Mouse (Mus musculus) fat pad, adult 2 months (tissue): ENCODE measurements around the gene Gpr83.

Experiments
- DNase-seq: peaks from one replicate; pipeline ENCODE4 v3.0.0-alpha.2; 2011; ENCODE audit warnings: low read depth, low spot score; ENCODE audit errors: extremely low read depth

The Gpr83 gene

DNA sequence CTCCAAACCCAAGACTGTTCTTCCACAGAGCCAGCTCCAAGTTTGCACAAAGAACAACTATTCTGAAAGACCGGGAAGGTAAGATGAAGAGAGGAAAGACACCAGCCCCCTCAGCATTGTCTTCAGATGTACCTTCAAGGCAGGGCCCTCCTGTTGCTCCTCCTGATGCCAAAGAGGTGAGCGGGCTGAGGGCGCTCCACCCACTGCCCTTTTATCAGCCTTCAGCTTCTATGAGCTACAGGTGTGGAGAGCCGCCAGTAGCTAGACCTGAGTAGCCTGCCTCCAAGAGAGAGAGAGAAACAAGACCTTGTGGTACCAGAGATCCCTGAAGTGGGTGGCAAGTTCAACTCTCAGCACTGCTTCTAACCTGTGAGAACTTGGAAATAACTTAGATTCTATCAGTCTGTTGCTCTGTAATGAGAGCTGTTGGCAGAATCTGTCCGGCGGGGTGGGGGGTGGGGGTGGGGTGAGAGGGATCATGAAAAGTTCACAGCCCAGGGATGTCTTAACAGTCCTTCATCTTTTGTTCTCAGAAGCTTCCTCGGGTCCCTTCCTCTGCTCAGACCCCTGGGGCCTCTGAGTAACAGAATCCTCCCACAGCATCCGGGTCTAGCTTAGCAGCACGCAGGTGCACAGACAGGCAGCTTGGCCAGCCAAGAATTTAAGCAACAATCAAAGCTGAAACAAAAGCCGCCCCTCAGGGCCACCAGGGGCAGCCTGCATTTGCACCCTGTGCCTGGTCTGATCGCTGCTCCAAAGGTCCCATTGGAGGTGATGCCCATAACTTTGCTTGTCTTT is 43.8 kb downstream of the Gpr83 start, which contains the start of gene Izumo1r:
Gene Izumo1r (minus strand): TSS at position 369 of the 798 bp plus-strand sequence.
- no peak for DNase-seq

GRCm38 (mm10) chr9:14904741-14905475 is 44.9 kb downstream of the Gpr83 start:
- no peak for DNase-seq

GRCm38 (mm10) chr9:14905956-14906355 is 45.9 kb downstream of the Gpr83 start:
- no peak for DNase-seq

- no peak for DNase-seq
Measured at GRCm38 (mm10) chr9:14907816-14908415, 47.9 kb downstream of the Gpr83 start.

DNA sequence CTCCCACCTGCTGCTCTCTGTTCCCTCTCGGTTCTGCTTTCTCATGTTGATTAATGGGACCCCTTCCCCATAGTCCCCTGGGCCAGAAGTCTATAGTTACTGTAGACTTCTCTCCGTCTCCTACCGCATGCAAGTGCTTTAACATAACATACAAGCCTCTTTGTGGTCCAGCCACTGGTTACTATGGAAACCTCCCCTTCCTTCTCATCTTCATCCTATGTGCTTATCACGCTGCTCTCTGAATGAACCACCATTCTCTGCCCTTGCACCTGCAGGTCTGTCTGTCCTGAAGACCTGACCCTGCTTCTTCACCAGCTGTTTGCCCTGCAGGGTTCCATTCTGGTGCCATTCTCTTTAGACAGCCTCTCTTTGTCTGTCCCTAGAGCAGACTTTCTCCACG is 50.0 kb downstream of the Gpr83 start:
- no peak for DNase-seq

GRCm38 (mm10) chr9:14912037-14912436 is 52.0 kb downstream of the Gpr83 start:
- no peak for DNase-seq

- no peak for DNase-seq
Measured at GRCm38 (mm10) chr9:14917661-14918060, 57.7 kb downstream of the Gpr83 start.

GRCm38 (mm10) chr9:14918825-14919668 is 59.0 kb downstream of the Gpr83 start:
- no peak for DNase-seq
